Mouse (Mus musculus): ENCODE data around the gene Nol9.
A peak's percentile ranks its signal among the peaks of the same experiment; 100 is the strongest.

The Nol9 gene

GRCm38 (mm10) chr4:152095937-152096910 is 57.1 kb downstream of the Nol9 start:
- DNase-seq: peak; percentile 79

GRCm38 (mm10) chr4:152096927-152097326 is 57.8 kb downstream of the Nol9 start:
- no peak for DNase-seq

- DNase-seq: no peak
These were observed 59.0 kb downstream of the Nol9 start for GRCm38 (mm10) chr4:152097911-152098799.

GRCm38 (mm10) chr4:152100541-152100940 is 61.4 kb downstream of the Nol9 start:
- no peak for DNase-seq

GRCm38 (mm10) chr4:152101081-152101653 is 62.0 kb downstream of the Nol9 start:
- DNase-seq: no peak

GRCm38 (mm10) chr4:152101921-152102320 is 62.8 kb downstream of the Nol9 start:
- no peak for DNase-seq

GRCm38 (mm10) chr4:152103025-152103424 is 63.9 kb downstream of the Nol9 start:
- DNase-seq: peak; percentile 87

GRCm38 (mm10) chr4:152106746-152107145 is 67.6 kb downstream of the Nol9 start:
- no peak for DNase-seq

GRCm38 (mm10) chr4:152107493-152107892 is 68.4 kb downstream of the Nol9 start:
- peak; percentile 42 for DNase-seq

GRCm38 (mm10) chr4:152107971-152108509 is 68.9 kb downstream of the Nol9 start:
- no peak for DNase-seq

GRCm38 (mm10) chr4:152108673-152109072 is 69.6 kb downstream of the Nol9 start:
- no peak for DNase-seq

- DNase-seq: no peak
These were observed 70.4 kb downstream of the Nol9 start for GRCm38 (mm10) chr4:152109509-152109908.

- DNase-seq: no peak
These were observed 71.6 kb downstream of the Nol9 start for GRCm38 (mm10) chr4:152110689-152111088.
